Mouse (Mus musculus) cerebellum, adult (tissue): ENCODE data around the gene Usp38.

Source experiments
- ATAC-seq: cut with Nextera tagmentation; 2 replicates; pipeline ENCODE4 v1.9.2; 2017; ENCODE audit warnings: mild to moderate bottlenecking, moderate library complexity, mixed read lengths; ENCODE audit not compliant: insufficient number of reproducible peaks, low FRiP score, low TSS enrichment

The Usp38 gene

DNA sequence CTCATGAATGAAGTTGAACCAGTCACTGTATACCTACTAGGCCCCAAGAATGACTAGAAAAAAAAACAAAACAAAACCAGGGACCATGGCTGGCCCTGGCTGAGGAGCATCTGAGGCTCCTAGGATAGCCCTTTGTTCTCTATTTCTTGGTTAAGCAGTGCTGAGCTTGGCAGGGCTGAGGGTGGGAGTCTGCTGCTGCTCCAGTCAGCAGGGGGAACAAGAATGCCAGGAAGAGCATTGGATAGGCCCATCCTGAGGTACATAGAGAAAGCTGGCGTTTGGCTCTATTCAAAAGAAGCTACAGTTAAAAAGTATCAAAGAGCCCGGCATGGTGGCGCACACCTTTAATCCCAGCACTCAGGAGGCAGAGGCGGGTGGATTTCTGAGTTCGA, 52.1 kb downstream of the Usp38 start:
- ATAC-seq: no peak

DNA sequence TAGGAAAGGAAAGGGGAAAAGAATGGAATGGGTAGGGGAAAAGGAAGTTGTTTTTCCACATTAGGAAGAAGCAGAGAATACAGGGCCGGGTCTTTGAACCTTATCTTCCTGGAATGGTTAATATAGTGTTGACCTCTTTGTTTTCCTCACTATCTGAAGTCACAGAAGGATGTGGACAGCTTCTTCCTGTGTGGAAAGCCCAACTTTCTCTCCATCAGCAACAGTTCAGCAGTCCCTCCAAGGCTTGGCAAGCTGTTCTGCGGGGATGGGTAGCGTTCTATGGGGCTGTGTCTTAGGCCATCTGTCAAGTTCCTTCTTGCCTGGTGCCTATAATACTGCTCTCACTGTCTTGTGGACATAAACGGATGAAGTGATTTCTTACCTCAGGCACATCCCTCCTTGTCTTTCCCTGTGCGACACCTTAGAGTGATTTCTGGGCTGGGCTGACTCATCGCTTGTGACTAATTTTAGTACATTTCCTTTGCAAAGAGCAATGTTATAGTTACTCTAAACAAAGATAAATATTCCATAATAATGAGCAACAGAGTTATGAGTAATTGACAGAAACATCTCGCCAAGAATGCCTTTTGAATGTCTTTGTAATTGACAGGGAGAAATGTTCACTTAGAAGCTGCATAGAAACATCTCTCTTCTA, 52.7 kb downstream of the Usp38 start:
- ATAC-seq: no peak

DNA sequence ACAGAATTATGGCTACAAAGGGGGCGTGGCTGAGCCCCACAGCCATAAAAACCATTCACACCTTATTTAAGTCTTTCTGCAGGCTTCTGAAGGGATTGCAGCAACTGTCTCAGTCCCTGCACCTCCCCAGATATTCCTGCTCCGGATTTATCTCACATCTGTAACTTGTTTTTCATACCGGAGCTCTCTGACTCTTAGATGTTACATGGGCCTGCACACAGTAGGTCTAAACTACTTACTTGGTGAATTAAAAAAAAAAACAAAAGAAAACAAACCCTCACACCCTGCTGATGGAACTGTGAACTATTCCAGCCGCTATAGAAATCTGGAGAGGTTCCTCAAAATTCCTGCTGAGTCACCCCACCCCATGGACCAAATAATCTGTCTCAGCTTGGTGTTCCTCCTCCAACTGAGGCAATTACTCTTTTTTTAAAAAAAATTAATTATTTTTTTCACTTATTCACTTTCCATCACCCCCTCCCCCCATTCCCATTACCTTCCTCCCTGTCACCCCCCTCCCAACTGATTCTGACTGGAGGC, 53.6 kb downstream of the Usp38 start:
- ATAC-seq: no peak

DNA sequence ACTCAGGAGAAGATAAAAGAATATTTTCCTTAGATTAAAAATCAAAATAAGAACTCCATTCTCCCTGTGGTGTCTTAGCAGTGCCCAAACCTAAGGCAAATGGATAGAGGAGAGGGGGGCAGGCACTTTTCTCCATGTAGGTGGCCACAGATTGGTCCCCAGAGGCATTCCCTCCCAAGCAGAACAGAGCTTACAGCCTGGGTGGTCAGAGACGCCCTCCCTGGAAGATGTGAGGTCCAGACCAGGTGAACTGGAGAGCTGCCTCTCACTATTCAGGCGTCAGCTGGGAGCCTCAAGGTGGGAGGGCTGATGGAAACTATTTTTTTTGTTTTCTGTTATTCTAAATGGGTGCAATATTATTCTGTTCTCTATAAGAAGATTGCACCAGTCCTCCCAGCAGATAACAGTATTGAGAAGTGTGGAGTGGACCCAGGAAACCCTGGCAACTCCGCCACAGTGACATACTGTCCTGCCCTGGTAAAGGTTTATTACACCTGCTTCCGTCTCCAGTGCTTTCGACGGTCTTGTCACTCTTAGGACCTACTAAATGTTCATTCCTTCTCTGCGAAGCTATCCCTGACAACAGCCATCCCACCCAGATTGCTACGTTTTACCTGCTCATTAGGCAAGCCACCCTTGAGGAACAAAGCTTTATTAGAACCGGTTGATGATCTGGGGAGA, 55.0 kb downstream of the Usp38 start:
- ATAC-seq: no peak

DNA sequence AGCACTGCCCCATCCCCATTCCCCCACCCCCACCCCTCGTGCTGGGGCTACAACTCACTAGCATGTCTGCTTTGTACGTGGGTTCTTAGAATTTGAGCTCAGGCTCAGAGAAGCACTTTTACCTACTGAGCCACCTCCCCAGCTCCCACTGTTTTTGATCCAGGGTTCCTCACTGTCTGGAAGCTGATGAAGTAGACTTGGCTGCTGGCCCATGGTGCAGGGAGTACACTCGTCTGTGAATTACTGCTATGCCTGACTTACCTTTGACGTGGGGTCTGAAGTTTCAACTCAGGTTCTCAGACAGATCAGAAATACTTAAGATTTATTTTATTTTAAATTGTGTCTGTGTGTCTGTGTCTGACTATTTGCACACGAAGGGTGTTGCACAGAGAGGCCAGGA, 57.0 kb downstream of the Usp38 start:
- no peak for ATAC-seq

DNA sequence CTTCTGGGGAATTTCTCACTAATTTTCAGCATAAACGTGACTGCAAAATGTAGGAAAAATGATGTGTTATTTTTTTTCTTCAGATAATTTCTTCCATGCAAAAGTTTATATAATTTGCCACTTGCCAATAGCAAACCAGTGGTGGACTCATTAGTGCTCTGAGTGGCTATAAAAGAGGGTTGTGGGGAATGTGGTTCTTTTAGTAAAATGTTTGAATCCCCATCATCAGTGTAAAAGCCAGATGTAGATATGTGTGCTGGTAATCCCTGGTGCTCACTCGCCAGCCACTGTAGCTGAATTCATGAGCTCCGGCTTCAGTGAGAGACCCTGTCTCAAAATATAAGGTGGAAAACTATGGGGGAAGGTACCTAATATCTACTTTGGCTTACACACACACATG, 61.8 kb downstream of the Usp38 start:
- ATAC-seq: no peak

DNA sequence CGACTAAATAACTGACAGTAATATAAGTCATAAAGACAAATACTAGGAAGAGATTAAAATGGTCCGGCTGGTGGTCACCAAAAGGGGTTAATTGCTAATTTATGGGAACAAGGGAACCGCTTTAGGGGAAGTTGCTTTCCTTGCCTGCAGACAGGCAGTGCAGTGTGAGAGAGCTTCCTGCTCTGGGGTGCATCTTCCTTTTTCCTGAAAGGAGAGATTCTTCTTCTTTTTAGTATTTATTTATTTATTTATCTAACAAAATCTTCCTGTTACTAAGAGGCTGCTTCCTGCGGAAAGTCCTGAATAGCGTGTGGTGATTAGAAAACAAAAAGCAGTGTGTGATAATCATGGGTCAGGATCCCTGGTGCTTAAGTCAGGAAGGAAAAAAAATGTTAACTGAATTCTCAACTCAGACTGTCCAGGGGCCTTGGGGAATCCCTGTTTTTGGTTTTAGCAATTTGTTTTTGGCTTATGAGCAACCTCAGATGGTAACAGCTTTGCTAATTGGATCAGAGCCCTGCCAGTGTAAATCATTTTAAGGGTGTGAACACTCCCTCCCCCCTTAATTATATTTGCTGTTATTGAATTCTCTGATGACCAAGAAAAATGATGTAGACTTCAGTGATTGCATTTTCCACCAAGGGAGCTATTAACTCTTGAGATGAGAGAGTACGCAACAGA, 62.4 kb downstream of the Usp38 start:
- ATAC-seq: no peak

DNA sequence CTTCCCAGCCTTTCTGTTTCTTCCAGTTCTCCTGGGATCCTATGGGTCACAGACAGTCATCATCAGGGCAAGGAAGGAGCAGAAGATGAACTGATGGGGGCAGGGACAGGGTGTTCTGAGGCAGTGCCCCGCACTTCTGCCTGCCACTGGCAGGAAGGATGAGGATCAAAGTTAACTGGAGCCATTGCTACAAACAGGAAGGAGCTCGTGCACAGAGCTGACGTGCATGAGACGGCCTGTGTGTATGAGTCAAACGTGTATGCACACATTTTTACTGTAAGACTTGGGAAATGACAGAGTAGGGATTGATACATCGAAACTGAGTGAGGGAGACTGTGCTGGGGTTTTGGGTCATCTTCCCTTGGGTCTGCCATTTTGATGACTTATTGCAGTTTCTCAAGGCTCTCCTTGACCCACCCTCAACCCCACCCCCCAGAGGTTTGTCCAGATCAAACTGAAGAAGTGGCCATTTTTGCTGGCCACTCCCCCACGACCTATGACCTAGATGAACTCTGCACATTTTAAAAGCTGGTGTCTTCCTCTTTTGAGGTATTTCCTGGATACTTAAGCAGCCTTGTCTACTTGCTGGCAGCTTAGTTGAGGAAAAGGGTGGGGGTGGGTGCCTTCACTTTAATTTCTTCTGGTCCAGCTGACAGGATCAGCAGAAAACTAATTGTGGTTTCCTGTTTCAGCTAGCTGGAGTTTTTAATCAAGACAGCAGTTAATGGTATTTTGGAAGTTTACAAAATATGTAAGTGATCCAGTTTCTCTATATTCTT, 66.1 kb downstream of the Usp38 start:
- no peak for ATAC-seq

DNA sequence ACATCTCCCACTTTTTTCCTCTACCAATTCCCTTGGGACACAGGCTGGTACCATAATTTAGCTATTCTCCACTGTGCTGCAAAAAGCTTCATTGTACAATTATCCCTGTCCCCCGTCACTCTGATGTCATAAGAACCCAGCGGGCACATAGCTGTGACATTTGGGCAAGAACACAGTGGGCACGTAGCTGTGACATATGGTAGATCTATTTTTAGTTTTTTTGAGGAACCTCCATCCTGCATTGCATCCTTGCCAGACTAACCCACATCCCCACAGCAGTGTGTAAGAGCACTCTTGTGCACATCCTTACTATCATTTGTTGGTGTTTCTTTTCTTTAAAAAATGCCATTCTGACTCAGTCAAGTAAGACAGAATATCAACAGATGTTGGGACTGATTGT, 71.0 kb downstream of the Usp38 start:
- no peak for ATAC-seq

DNA sequence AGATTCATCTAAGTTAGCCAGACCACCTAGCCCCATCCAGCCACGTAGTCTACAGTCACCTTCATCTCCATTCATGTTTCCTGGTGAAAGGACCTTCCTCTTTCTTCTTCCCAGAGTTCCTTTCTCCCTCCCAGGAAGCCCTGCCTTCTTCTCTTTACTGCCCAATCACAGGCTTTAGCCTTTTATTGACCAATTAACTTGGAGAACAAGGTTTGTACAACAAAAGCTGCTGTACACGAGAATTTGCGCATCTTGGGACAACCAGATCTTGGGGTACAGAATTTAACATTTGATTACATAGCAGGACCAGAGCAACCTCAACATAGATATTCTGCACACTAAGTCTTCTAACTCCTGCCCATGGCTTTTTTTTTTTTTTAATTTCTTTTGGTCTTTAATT, 73.1 kb downstream of the Usp38 start:
- ATAC-seq: no peak

DNA sequence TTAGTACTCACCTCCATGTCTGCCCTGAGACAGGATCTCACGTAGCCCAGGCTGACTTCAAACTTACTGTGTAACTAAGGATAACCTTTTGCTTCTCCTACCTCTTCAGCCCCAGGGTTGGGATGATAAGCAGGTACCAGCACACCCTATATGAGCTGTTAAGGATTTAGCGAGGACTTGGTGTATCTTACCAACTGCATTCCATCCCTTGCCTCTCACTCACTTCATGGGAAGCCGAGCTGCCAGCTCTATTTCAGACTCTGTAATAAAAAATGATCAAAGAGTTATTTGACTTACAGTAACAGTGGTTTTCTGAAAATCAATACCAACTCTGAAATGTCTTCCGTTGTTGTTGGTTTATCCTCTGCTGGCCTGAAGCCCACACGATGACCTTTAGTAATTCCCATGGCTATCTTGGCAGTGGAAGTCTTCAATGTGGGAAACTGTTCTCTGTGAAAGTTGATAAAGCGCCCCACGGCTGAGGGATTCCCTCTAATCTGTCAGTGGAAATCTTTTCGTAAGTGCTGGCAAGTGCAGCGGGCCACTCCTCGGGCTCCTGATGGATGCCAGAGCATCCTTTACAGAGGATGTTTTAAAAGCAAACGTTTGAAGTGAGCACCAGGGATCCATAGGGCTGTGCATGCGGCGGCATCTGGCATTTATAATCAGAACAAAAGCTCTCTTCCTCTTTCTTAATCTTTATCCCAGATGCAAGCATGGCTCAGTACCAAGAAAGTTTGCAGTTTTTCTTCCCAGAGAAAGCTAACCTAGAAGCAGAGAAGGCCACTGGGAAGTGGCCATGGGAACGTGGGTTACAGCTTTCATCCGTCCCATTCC, 76.7 kb downstream of the Usp38 start:
- ATAC-seq: no peak
